Mouse (Mus musculus) olfactory bulb, adult 2 months (tissue): Measurements from ENCODE around the gene H2-DMb1. TPM values are rescaled to one million over a fixed set of nuclear protein-coding genes. Genes with fewer than 3 reads are reported as not detected.

ENCODE experiments used
- H3K27ac ChIP-seq: fragments of 200-500 bp; 2 replicates; pipeline ENCODE4 v1.5.1; 2012; ENCODE audit warnings: low read depth, low read length; ENCODE audit not compliant: insufficient read depth
- H3K4me1 ChIP-seq: fragments of 200-500 bp; 2 replicates; pipeline ENCODE4 v1.6.1; 2012; ENCODE audit warnings: low read length; ENCODE audit not compliant: control insufficient read depth, insufficient read depth
- H3K4me3 ChIP-seq: fragments of 200-500 bp; 2 replicates; pipeline ENCODE4 v1.5.1; 2012; ENCODE audit warnings: mild to moderate bottlenecking, low read depth, low read length, moderate library complexity; ENCODE audit not compliant: insufficient read depth
- CTCF ChIP-seq: fragments of 200-500 bp; IDR thresholded peaks from 2 replicates; pipeline ENCODE4 v1.5.1; 2012; ENCODE audit warnings: low read depth, mild to moderate bottlenecking, low read length, moderate library complexity; ENCODE audit not compliant: insufficient read depth
- POLR2A ChIP-seq: fragments of 200-500 bp; IDR thresholded peaks from 2 replicates; pipeline ENCODE4 v1.6.1; 2012; ENCODE audit warnings: mild to moderate bottlenecking, low read depth, low read length, moderate library complexity; ENCODE audit not compliant: insufficient read depth
- WGBS: fragments of 180-500 bp; shearing (Covaris S2); methylation state at CpG from one replicate; pipeline ENCODE4 v1.1.7; 2018; 5-methylcytosine and 5-hydroxymethylcytosine counted together
- polyA plus RNA-seq: library from polyadenylated mRNA; stranded (reverse); fragments of >200 nt; gene quantifications from 2 replicates; pipeline ENCODE4 v1.2.4, GENCODE M21; 2012; ENCODE audit warnings: low replicate concordance; ENCODE audit not compliant: missing spikeins, insufficient read depth, insufficient read length

H2-DMb1 gene
- not detected in 2 replicates for polyA plus RNA-seq

DNA sequence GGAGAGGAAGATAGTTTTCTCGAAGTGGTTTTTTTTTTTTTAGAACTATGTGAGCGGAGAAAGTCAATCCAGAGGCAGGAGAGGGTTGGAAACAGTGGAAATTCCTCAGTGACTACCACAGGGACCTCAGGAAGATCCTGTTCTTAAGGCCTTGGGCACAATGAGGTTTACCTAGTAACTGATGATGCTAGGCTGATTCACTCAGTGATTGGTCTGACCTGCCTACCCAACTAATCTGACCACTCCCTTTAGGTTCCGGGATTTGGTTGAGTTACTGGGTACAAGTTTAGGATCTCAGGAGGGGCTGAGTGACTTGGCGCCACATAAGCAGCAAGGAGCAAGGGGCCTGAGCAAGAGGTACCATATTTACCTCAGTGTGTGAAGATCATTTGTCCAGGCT lies at the start of gene H2-DMb1:
H2-DMb1 (plus strand) TSS at position 150 of the 400 bp plus-strand sequence.
- Histone ChIP-seq H3K4me1 (no peaks in the 10 kb centered on the region), H3K27ac (no peak within 1 kb of the TSS), H3K4me3 (no peak within 1 kb of the TSS)
- 57% methylated on average over 4 of the region's 4 CpGs for WGBS
- TF ChIP-seq CTCF (no peak), POLR2A (no peak)

DNA sequence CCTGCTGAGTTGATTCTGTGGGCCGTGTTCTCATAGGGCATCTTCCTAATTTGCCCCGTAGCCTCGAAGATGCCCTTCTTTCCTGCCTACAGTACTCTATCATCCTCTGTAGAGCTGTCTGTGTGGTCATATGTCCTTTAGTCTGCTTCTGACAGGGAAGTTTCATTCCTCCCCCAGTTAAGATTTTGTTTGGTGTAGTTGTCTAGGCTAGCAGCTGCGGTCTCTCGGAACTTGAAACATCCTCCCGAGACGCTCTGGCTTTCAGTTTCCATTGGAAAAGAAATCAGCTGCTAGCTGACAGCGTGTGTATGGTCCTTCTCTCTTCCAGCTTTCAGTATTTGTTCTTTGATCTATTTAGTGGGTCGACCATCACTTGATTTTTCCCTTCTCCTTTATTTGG lies 48.1 kb upstream of the H2-DMb1 start:
- Histone ChIP-seq H3K4me1 (peaks cover 4% of the 10 kb centered on the region), H3K4me3 (no peak overlapping the region), H3K27ac (no peak overlapping the region)
- WGBS = 88% methylated on average over 9 of the region's 9 CpGs
- TF ChIP-seq CTCF = no peak
- no peak for TF ChIP-seq POLR2A

DNA sequence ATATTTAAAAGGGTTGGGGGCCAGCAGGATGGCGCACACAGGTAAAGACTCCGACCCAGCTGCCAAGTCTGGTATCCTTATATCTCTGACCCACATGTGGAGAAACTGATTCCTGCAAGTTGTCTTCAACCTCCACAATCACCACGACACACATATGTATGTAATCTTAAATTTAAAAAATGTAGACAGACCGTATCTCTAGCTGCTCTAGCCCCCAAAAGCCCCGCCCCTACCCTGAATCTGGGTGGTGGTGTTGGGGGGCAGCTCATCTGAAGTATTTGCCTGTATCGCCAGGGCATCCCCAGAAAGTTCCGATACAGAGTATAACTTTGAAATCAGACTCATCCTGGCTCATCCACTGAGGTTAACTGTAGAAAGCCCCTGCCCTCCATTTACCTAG lies 46.3 kb upstream of the H2-DMb1 start:
- TF ChIP-seq POLR2A (no peak), CTCF (no peak)
- Histone ChIP-seq H3K4me3 (no peak overlapping the region), H3K27ac (no peak overlapping the region), H3K4me1 (peaks cover 5% of the 10 kb centered on the region)
- WGBS = 90% methylated on average over 7 of the region's 7 CpGs

DNA sequence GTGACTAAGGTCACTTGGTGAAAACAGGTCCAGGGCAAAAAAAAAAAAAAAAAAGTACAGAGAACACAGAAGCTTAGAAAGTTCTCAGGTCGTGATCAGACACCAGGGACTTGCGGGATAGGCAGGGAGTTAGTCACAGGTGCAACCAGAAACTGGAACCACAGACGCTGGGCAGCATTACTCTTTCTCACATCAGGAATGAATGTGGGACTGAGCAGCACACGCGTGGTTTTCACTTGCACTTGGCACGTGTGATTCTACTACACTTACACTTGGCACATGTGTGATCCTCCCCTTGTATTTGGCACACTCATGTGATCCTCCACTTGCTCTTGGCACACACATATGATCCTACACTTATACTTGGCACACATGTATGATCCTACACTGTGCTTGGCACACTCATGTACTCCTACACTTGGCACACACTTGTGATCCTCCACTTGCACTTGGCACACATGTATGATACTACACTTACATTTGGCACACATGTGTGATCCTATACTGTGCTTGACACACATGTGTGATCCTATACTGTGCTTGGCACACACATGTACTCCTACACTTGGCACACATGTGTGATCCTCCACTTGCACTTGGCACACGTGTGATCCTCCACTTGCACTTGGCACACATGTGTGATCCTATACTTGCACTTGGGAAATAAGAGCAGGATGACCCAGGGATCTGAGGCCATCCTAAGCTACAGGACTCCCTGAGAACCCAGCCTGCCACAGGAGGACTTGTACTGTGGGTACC lies 45.6 kb upstream of the H2-DMb1 start:
- Histone ChIP-seq H3K4me1 (0 out of 2 replicates have a peak, but pooled peaks cover 2% of the 10 kb centered on the region), H3K27ac (no peak overlapping the region), H3K4me3 (no peak overlapping the region)
- WGBS = 79% methylated on average over 7 of the region's 7 CpGs
- TF ChIP-seq POLR2A (no peak), CTCF (no peak)

DNA sequence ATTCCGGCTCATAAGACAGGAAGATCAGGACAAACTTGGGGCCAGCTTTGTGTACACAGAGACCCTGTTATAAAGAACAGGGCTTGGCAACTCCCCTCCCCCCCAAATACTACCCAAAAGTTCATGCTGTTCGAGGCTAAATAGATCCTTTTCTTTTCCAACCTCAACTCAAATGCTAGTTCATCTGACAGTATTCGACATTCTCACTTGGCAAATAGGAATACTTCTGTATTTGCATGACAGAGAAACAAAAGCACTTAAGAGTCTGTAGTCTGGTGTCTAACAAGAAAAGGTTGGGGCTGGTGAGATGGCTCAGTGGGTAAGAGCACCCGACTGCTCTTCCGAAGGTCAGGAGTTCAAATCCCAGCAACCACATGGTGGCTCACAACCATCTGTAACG lies 44.4 kb upstream of the H2-DMb1 start:
- no peak overlapping the region for H3K4me3 ChIP-seq
- 73% methylated on average over 5 of the region's 6 CpGs for WGBS
- TF ChIP-seq POLR2A = no peak
- no peak for TF ChIP-seq CTCF
- 0 out of 2 replicates have a peak, but pooled peaks cover 2% of the 10 kb centered on the region for H3K4me1 ChIP-seq
- H3K27ac ChIP-seq = no peak overlapping the region

DNA sequence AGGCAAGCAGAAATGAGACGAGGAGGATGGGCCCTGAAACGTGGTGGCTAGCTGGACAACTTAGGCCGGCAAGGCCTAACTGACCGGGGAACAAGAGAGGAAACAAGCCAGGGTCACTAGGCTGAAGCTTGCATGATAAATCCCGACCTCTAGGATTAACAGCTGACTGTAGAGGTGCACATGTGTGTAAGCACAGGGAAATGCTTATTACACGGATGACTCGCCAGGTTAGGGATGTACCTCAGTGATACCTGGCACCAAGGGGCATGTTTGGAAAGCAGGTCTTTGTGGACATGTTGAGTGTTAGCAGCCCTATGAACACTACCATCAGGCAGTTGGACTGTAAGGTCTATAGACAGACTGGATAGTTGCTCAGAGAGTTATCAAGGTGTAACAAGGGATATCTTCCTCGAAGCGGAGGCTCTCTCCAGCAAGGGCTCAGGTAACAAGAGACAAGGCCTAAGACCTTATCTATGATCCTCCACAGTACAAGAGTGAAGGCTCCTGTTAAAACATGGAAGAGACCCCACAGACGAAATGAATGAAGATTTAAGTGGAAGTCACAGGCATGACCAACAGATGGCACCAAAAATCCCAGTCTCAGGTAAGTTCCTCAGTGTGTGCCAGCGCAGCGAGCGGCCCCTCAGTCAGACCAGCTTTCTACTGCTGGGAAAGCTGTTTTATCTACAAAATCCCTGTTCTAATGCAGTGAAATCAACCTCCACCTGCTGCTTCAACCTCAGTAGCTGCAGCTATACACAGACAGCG lies 43.6 kb upstream of the H2-DMb1 start:
- Histone ChIP-seq H3K4me1 (0 out of 2 replicates have a peak, but pooled peaks cover 2% of the 10 kb centered on the region), H3K27ac (no peak overlapping the region), H3K4me3 (no peak overlapping the region)
- WGBS = 69% methylated on average over 14 of the region's 14 CpGs
- TF ChIP-seq CTCF = no peak
- TF ChIP-seq POLR2A = no peak

DNA sequence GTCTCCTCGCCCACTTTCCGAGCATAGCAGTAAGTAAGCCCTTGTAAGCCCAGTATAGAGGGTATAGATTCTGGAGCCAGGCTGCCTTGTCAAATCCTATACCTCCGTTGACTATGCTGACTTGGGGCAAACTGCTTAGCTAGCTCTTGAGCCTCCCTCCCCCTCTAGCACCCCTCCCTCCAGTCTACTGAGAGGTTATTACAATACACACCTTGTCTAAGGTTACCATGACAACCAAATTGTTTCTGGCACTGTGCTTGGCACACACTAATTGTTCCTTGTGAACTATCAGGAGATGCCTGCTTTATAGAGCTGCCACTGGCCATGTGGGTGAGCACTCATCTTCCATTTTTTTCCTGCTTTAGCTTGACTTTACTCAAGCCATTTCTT lies 43.1 kb upstream of the H2-DMb1 start:
- H3K4me3 ChIP-seq = no peak overlapping the region
- H3K4me1 ChIP-seq = peaks cover 4% of the 10 kb centered on the region
- no peak for TF ChIP-seq CTCF
- no peak for TF ChIP-seq POLR2A
- 58% methylated on average over 3 of the region's 3 CpGs for WGBS
- no peak overlapping the region for H3K27ac ChIP-seq

DNA sequence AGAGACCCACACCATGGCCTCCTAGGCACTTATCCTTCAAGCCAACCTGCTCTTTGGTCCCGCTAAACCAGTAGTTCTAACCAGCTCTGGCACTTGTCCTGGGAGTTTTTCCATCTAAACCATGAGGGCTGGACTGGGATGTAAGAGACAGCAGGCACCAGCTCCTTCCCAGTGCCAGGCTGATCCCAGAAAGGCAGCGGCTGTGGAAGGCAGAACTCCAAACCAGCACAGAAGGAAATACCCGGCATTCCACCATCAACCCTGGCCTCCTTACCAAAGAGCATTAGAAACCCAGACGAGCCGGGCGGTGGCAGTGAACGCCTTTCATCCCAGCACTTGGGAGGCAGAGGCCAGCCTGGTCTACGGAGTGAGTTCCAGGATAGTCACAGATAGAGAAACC lies 42.6 kb upstream of the H2-DMb1 start:
- no peak overlapping the region for H3K4me3 ChIP-seq
- WGBS = 45% methylated on average over 8 of the region's 8 CpGs
- H3K4me1 ChIP-seq = peaks cover 7% of the 10 kb centered on the region
- no peak for TF ChIP-seq CTCF
- TF ChIP-seq POLR2A = no peak
- H3K27ac ChIP-seq = no peak overlapping the region

DNA sequence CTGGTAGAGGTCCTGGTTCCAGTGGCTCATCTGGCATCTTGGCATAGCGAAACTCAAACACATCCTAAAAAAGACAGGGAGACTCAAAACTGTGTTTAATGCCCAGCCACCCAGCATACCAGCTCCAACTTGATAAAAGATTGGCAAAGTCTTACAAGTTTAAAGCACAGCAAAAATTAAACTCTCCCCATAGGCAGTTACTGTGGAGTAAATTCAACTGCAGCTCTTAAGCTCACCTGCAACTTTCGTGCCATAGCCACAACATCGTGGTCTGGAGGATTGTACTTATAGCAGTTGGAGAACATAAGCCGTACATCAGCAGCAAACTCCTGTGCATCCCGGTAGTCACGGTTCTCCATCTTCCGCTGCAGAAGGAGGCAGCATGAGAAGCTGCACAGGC lies 38.8 kb upstream of the H2-DMb1 start:
- peaks cover 11% of the 10 kb centered on the region for H3K4me1 ChIP-seq
- H3K27ac ChIP-seq = no peak overlapping the region
- 81% methylated on average over 7 of the region's 7 CpGs for WGBS
- TF ChIP-seq POLR2A (no peak), CTCF (no peak)
- no peak overlapping the region for H3K4me3 ChIP-seq
